Mouse (Mus musculus) kidney, postnatal 0 days (tissue): ENCODE results near the gene Mcm8. TPM values are rescaled to one million over a fixed set of nuclear protein-coding genes. Genes with fewer than 3 reads are reported as not detected.

Experiments
- ATAC-seq: fragments of 200-750 bp; cut with Nextera tagmentation; replicated peaks from 2 replicates; pipeline ENCODE4 v1.8.0; 2017; ENCODE audit warnings: low read depth, moderate number of reproducible peaks, moderate TSS enrichment, moderate library complexity; ENCODE audit not compliant: low FRiP score
- DNase-seq: peaks from one replicate; pipeline ENCODE4 v3.0.0-alpha.2; 2016; ENCODE audit warnings: low spot score
- H3K27ac ChIP-seq: fragments of 300-500 bp; sonication (generic); 2 replicates; pipeline ENCODE4 v1.5.1; 2014; ENCODE audit warnings: mild to moderate bottlenecking
- H3K27me3 ChIP-seq: fragments of 300-500 bp; sonication (generic); 2 replicates; pipeline ENCODE4 v1.6.1; 2014; ENCODE audit warnings: low read length, mixed read lengths; ENCODE audit not compliant: insufficient read depth
- H3K36me3 ChIP-seq: fragments of 300-500 bp; sonication (generic); 2 replicates; pipeline ENCODE4 v1.6.1; 2014; ENCODE audit warnings: low read length, mixed read lengths; ENCODE audit not compliant: insufficient read depth
- H3K4me1 ChIP-seq: fragments of 300-500 bp; sonication (generic); replicated peaks from 2 replicates; pipeline ENCODE4 v1.6.1; 2014; ENCODE audit warnings: antibody characterized with exemption, low read length, mixed read lengths; ENCODE audit not compliant: insufficient read depth
- H3K4me2 ChIP-seq: fragments of 300-500 bp; sonication (generic); 2 replicates; pipeline ENCODE4 v1.6.1; 2014; ENCODE audit warnings: mild to moderate bottlenecking, low read length, moderate library complexity, mixed read lengths
- H3K4me3 ChIP-seq: fragments of 300-500 bp; sonication (generic); replicated peaks from 2 replicates; pipeline ENCODE4 v1.5.1; 2014; ENCODE audit warnings: low read depth, low read length
- H3K9ac ChIP-seq: fragments of 300-500 bp; sonication (generic); 2 replicates; pipeline ENCODE4 v1.6.1; 2014; ENCODE audit warnings: low read depth, low read length
- H3K9me3 ChIP-seq: fragments of 300-500 bp; sonication (generic); replicated peaks from 2 replicates; pipeline ENCODE4 v1.6.1; 2016; ENCODE audit warnings: low read length, inconsistent platforms, mixed read lengths
- CTCF ChIP-seq: IDR thresholded peaks from 2 replicates; pipeline ENCODE4 v1.5.1; 2016; ENCODE audit warnings: antibody characterized with exemption, low read depth, mild to moderate bottlenecking, moderate library complexity
- WGBS: fragments of 180-500 bp; shearing (Covaris S2); extraction: QIAGEN DNeasy Blood & Tissue Kit; methylation state at CpG from one replicate; pipeline ENCODE4 v1.1.7; 2014; 5-methylcytosine and 5-hydroxymethylcytosine counted together
- polyA plus RNA-seq: library from polyadenylated mRNA; unstranded; fragments of >200 nt; fragmentation: Nextera tagmentation; extraction: Ambion mirVana; gene quantifications from 2 replicates; pipeline ENCODE4 v1.2.1, GENCODE M21; 2015

Gene Mcm8
- 7.1 TPM in 2 replicates for polyA plus RNA-seq

DNA sequence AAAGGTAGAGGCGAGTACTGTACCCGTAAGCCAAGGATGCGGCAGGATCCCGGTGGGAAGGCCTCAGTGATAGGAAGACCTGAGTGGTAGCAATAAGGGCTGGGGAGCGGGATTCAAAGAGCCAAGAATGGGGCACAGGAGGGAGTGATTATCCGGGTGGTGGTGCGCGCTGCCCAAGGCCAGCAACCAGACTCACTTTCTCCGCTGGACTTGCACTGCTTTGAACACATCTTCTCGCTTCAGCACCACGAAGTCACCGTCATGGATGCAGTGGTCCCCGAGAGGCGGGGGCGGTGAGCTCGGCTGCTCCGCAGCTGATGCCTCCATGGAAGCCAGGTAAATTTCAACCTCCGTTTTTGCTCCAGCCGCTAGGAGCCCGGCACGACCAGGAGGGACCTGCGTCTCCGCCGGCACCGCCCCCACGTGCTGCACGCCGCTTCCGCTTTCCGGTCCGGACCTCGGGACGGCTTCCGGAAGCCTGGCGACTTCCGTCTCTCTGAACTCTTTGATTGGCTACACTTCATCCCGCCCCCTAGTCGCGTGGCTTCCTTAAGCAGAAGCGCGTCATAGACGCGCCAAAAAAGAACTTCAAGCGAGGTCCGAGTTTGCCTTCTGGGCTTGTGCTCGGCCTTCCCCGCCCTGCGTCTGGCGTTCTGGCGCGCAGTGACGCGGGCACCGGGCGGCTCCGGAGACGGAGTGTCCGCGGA, at the start of gene Mcm8, which contains the start of gene Trmt6:
Gene Mcm8, plus strand, starts transcription at position 534 of the 707 bp plus-strand sequence.
Gene Trmt6, minus strand, starts transcription at position 448 of the 707 bp plus-strand sequence.
- peaks cover 2% of the 10 kb centered on the region; the same call in 1 of the 2 replicates for H3K4me1 ChIP-seq
- peak; percentile 32 for TF ChIP-seq CTCF

DNA sequence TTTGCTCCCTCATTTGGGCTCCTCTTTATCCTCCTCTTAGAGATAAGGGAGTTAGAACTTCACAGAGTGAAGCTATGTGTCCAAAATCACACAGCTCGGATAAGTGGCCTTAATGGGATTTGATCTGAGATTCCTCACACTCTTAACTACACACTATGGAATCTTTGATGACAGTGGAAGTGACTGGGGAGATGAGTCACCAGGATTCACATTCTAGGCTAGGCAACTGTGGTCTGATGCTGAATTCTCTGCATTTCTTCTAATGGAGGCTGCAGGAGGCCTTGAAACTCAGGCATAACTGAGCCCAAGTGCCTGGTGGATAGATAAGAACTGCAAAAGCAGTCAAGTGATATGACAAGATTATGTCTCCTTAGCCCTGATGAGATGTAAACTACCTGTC, 45.1 kb upstream of the Mcm8 start:
- H3K27ac ChIP-seq: no peak overlapping the region
- no peaks in the 10 kb centered on the region for H3K9me3 ChIP-seq
- 81% methylated on average over 1 of the region's 1 CpGs for WGBS
- H3K4me1 ChIP-seq: no peaks in the 10 kb centered on the region
- no peak overlapping the region for H3K4me2 ChIP-seq
- H3K27me3 ChIP-seq: no peaks in the 10 kb centered on the region
- no peaks in the 10 kb centered on the region for H3K36me3 ChIP-seq
- ATAC-seq: no peak
- H3K9ac ChIP-seq: no peak overlapping the region
- H3K4me3 ChIP-seq: no peak overlapping the region
- no peak for TF ChIP-seq CTCF
- DNase-seq: no peak

More for the DNA sequence above, at the start of gene Mcm8, which contains the start of gene Trmt6:
- DNase-seq: peak; percentile 99
- peaks cover 12% of the 10 kb centered on the region; the same call in 1 of the 2 replicates for H3K36me3 ChIP-seq
- no peaks in the 10 kb centered on the region for H3K9me3 ChIP-seq
- peak within 1 kb of the TSS; percentile 75 for H3K4me3 ChIP-seq
- peak; percentile 100 for ATAC-seq
- peak within 1 kb of the TSS; percentile 80 for H3K9ac ChIP-seq
- no peaks in the 10 kb centered on the region for H3K27me3 ChIP-seq
- H3K4me2 ChIP-seq: peak within 1 kb of the TSS; percentile 85
- under 1% methylated on average over 59 of the region's 59 CpGs for WGBS
- H3K27ac ChIP-seq: peak within 1 kb of the TSS; percentile 39

DNA sequence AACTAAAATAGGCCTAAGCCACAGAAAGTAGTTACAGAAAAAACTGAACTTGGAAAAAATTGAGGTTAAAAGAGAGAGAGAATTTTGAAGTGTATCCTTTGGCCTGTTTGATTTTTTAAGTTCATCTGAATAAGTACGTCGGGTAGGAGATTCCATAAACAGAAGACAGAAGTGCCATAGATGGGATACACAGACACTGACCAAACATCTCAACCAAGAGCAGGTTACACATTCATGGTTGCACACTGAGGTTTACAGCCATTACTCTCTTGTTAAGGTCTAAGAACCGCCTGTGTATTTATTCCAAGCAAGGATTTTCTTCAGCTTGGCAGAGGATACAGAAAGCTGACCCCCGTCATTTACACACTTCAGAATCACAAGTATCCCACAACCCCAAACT, 35.0 kb upstream of the Mcm8 start, which contains the start of gene Chgb:
Gene Chgb, plus strand, starts transcription at position 301 of the 400 bp plus-strand sequence.
- Histone ChIP-seq H3K4me3 (peak within 1 kb of the TSS; percentile 24), H3K4me2 (peak within 1 kb of the TSS; percentile 61), H3K4me1 (no peaks in the 10 kb centered on the region), H3K36me3 (no peaks in the 10 kb centered on the region), H3K27me3 (no peaks in the 10 kb centered on the region), H3K27ac (no peak within 1 kb of the TSS), H3K9me3 (no peaks in the 10 kb centered on the region), H3K9ac (no peak within 1 kb of the TSS)
- no peak for DNase-seq
- no peak for ATAC-seq
- 10% methylated on average over 4 of the region's 4 CpGs for WGBS
- no peak for TF ChIP-seq CTCF

DNA sequence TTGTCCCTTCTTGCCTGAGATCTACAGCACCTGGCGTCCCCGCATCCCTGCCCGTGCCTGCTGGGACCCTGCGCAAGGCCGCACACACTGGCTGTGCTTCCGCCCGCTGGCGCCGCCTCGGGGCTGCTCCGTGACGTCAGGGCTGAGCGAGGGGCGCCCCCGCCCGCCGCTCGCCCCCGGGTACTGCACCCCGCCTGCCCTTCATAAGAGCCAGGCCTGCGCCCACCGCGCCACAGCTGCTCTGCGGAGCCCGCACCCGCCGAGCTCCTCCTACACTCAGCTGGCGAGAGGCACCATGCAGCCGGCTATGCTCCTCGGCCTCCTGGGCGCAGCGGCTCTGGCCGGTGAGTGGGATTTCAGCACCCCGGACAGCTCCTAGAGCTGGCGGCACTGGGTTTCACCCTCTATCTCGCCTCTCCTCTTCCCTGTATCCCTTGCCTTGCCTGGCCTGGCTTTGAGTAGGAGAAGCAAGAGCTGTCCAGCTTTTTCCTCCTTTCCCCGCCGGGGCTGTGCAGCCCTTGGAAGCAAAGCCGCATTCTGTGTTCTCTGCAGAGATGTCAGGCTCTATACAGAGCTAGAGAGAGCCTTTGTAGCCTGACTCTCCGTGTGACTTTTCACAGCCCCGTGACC, 34.4 kb upstream of the Mcm8 start:
- Histone ChIP-seq H3K4me1 (no peaks in the 10 kb centered on the region), H3K9ac (no peak overlapping the region), H3K27ac (no peak overlapping the region), H3K4me2 (peak overlapping the region; percentile 61), H3K4me3 (peak overlapping the region; percentile 24), H3K36me3 (no peaks in the 10 kb centered on the region), H3K9me3 (no peaks in the 10 kb centered on the region), H3K27me3 (no peaks in the 10 kb centered on the region)
- DNase-seq (peak; percentile 97), ATAC-seq (peak; percentile 97)
- no peak for TF ChIP-seq CTCF
- WGBS: under 1% methylated on average over 36 of the region's 41 CpGs

DNA sequence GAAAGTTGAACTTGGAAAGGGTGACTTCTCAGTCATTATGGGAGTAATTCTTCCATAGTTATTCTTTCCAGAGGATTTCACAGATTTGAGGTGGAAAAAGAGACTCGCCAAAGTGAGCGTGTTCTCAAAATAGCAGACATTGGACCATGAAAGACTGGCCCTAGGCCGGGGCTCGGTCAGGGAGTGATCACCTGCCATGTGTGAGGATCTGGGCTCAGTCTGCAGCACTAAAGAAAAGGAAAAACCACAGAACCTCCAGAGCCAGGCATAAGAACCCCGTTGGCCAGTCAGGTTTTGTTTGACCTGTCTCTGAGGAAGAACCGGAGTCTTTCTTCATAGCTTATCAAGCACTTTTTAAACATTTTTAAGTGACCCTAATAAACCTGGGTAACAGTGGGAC, 31.9 kb upstream of the Mcm8 start:
- WGBS: 82% methylated on average over 6 of the region's 6 CpGs
- H3K36me3 ChIP-seq: no peaks in the 10 kb centered on the region
- ATAC-seq: no peak
- no peaks in the 10 kb centered on the region for H3K27me3 ChIP-seq
- H3K9me3 ChIP-seq: no peaks in the 10 kb centered on the region
- no peak overlapping the region for H3K4me2 ChIP-seq
- no peaks in the 10 kb centered on the region for H3K4me1 ChIP-seq
- DNase-seq: no peak
- H3K27ac ChIP-seq: no peak overlapping the region
- TF ChIP-seq CTCF: no peak
- H3K9ac ChIP-seq: no peak overlapping the region
- H3K4me3 ChIP-seq: no peak overlapping the region

DNA sequence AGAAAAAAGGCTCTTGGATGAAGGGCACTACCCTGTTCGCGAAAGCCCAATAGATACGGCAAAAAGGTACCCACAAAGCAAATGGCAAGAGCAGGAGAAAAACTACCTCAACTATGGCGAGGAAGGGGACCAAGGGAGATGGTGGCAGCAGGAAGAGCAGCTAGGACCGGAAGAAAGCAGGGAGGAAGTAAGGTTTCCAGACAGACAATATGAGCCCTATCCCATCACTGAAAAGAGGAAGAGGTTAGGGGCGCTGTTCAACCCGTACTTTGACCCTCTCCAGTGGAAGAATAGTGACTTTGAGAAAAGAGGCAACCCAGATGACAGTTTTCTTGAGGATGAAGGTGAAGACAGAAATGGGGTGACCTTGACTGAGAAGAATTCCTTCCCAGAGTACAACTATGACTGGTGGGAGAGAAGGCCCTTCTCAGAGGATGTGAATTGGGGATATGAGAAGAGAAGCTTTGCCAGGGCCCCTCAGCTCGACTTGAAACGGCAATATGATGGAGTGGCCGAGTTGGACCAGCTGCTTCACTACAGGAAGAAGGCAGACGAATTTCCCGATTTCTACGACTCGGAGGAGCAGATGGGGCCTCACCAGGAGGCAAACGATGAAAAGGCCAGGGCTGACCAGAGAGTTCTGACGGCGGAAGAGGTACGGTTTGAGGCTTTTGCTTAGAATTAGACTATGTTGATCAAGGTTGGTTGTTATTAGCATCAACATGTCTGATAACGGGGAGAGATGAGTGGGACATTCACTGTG, 22.3 kb upstream of the Mcm8 start:
- no peak overlapping the region for H3K4me3 ChIP-seq
- DNase-seq (no peak), ATAC-seq (no peak)
- H3K27ac ChIP-seq: no peak overlapping the region
- no peaks in the 10 kb centered on the region for H3K27me3 ChIP-seq
- H3K36me3 ChIP-seq: no peaks in the 10 kb centered on the region
- H3K9ac ChIP-seq: no peak overlapping the region
- no peak overlapping the region for H3K4me2 ChIP-seq
- TF ChIP-seq CTCF: no peak
- H3K4me1 ChIP-seq: no peaks in the 10 kb centered on the region
- no peaks in the 10 kb centered on the region for H3K9me3 ChIP-seq
- 86% methylated on average over 19 of the region's 19 CpGs for WGBS
